Mouse (Mus musculus) hindbrain, embryonic 16.5 days (tissue): Measurements from ENCODE around the gene Adipor2. TPM values are rescaled to one million over a fixed set of nuclear protein-coding genes. Genes with fewer than 3 reads are reported as not detected.
"Not testable (repeated sequence)": the region's sequence is repeated elsewhere in the genome, so short reads cannot be mapped to it uniquely, and the experiment has no call there.

Experiments used
- ATAC-seq: fragments of 200-750 bp; cut with Nextera tagmentation; 2 replicates; pipeline ENCODE4 v1.8.0; 2017; ENCODE audit warnings: moderate TSS enrichment, moderate library complexity
- H3K27ac ChIP-seq: fragments of 300-500 bp; sonication (generic); 2 replicates; pipeline ENCODE4 v1.5.1; 2014; ENCODE audit warnings: low read depth, mild to moderate bottlenecking, control low read depth, low read length, moderate library complexity
- H3K27me3 ChIP-seq: fragments of 300-500 bp; sonication (generic); replicated peaks from 2 replicates; pipeline ENCODE4 v1.6.1; 2014; ENCODE audit warnings: low read length; ENCODE audit not compliant: control insufficient read depth, insufficient read depth
- H3K36me3 ChIP-seq: fragments of 300-500 bp; sonication (generic); 2 replicates; pipeline ENCODE4 v1.6.1; 2014; ENCODE audit warnings: mild to moderate bottlenecking, low read length, moderate library complexity, mixed read lengths; ENCODE audit not compliant: control insufficient read depth, insufficient read depth
- H3K4me1 ChIP-seq: fragments of 300-500 bp; sonication (generic); 2 replicates; pipeline ENCODE4 v1.6.1; 2014; ENCODE audit warnings: low read depth, low read length; ENCODE audit not compliant: control insufficient read depth, insufficient read depth
- H3K4me2 ChIP-seq: fragments of 300-500 bp; sonication (generic); 2 replicates; pipeline ENCODE4 v1.6.1; 2014; ENCODE audit warnings: mild to moderate bottlenecking, low read length, control low read depth, moderate library complexity
- H3K4me3 ChIP-seq: fragments of 300-500 bp; sonication (generic); 2 replicates; pipeline ENCODE4 v1.5.1; 2014; ENCODE audit warnings: mild to moderate bottlenecking, low read length, control low read depth, moderate library complexity
- H3K9ac ChIP-seq: fragments of 300-500 bp; sonication (generic); 2 replicates; pipeline ENCODE4 v1.6.1; 2014; ENCODE audit warnings: low read depth, mild to moderate bottlenecking, control low read depth, low read length, moderate library complexity
- H3K9me3 ChIP-seq: fragments of 300-500 bp; sonication (generic); 2 replicates; pipeline ENCODE4 v1.6.1; 2014; ENCODE audit warnings: mild to moderate bottlenecking, low read length, moderate library complexity; ENCODE audit not compliant: control insufficient read depth
- WGBS: fragments of 180-500 bp; shearing (Covaris S2); extraction: QIAGEN DNeasy Blood & Tissue Kit; methylation state at CpG from one replicate; pipeline ENCODE4 v1.1.7; 2014; 5-methylcytosine and 5-hydroxymethylcytosine counted together
- polyA plus RNA-seq: library from polyadenylated mRNA; unstranded; fragments of >200 nt; fragmentation: Nextera tagmentation; extraction: Ambion mirVana; gene quantifications from 2 replicates; pipeline ENCODE4 v1.2.1, GENCODE M21; 2015

The Adipor2 gene
- polyA plus RNA-seq, 1 experiment from 2014 or later, result 37.0 TPM

DNA sequence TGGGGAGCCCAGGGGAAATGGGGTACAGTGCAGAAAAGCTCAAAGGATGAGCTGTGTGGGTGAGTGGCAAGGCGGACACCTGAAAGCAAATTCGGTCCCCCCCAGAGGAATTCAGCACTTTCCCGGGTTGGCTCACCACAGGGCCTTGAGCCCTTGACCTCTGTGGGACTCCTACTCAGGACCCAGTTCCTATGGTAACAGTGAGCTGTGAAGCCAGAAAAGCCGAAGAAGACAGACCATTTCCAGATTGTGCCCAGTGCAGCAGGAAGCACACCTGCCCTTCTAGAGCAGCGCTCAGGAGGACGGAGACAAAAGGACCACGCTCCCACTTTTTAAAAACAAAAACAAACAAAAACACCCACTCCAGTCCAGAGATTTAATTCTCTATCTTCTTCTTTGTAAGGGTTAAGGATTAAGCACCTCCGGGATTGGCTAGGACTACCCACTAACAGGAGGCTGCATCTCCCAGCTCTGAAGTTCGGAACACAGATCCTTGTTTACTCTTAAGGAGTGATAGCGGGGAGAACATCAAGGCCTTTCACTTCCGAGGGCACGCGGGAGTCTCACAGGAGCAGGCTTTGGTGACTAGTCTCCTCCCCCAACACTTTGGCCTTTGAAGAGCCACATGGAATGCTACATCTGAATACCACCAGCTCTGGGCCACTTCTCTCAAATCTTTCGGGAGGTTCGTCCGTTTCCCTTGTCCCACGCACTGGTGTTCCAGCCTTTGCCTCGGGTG, 31.0 kb upstream of the Adipor2 start:
- no peak for ATAC-seq
- peak overlapping the region; percentile 27 for H3K4me3 ChIP-seq
- peak overlapping the region; percentile 64 for H3K4me2 ChIP-seq
- no peaks in the 10 kb centered on the region for H3K9me3 ChIP-seq
- 5% methylated on average over 18 of the region's 18 CpGs for WGBS
- no peak overlapping the region; the same call in 1 of the 2 replicates for H3K9ac ChIP-seq
- no peaks in the 10 kb centered on the region for H3K27me3 ChIP-seq
- H3K36me3 ChIP-seq, result no peaks in the 10 kb centered on the region
- H3K27ac ChIP-seq, result no peak overlapping the region
- peaks cover 29% of the 10 kb centered on the region for H3K4me1 ChIP-seq

DNA sequence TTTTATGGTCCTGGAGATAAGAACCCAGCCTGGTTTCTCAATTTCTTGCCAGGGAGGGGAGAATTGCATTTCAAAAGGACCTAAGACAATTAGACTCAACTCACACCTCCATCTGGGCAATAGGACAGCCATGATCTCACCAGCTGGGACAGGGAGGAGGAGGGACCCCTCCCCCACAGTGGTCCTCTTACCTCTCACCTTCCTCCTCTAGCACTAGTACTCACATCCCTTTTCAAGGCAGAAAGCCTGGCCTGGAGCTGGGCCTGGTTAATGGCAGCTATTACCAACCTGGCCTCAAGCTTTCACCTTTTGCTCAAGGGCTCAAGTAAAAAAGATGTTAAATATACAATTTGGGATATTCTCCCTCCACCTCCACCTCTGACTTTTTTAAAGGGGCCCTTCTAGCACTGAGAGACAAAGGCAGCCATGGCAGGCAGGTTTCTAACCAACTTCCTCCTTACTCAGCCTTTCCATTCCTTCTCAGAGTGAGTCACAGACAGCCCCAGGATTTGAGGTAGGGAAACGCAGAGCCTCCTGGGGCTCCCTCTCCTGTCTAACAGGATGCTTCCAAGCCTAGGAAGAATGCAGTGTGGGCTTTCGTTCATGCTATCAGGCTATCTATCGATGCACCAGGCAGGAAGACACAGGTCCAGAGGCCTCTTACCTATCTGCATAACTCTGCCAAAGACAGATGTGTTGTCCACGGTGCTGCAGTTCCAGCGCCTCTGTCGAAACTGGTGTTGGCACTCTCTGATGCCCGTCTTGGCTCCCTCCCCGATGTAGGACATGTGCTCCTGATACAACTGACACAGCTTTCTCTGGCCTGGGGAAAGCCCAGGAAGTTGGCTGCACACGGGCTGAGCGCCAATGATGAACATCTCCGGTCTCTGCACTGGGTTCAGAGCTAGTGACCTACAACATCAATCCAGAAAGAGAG, 28.4 kb upstream of the Adipor2 start:
- 77% methylated on average over 11 of the region's 11 CpGs for WGBS
- no peak overlapping the region for H3K4me3 ChIP-seq
- peaks cover 14% of the 10 kb centered on the region for H3K4me1 ChIP-seq
- no peak overlapping the region for H3K9ac ChIP-seq
- ATAC-seq, result no peak
- no peak overlapping the region for H3K4me2 ChIP-seq
- H3K27ac ChIP-seq, result no peak overlapping the region
- no peaks in the 10 kb centered on the region for H3K9me3 ChIP-seq
- no peaks in the 10 kb centered on the region for H3K27me3 ChIP-seq
- H3K36me3 ChIP-seq, result no peaks in the 10 kb centered on the region

DNA sequence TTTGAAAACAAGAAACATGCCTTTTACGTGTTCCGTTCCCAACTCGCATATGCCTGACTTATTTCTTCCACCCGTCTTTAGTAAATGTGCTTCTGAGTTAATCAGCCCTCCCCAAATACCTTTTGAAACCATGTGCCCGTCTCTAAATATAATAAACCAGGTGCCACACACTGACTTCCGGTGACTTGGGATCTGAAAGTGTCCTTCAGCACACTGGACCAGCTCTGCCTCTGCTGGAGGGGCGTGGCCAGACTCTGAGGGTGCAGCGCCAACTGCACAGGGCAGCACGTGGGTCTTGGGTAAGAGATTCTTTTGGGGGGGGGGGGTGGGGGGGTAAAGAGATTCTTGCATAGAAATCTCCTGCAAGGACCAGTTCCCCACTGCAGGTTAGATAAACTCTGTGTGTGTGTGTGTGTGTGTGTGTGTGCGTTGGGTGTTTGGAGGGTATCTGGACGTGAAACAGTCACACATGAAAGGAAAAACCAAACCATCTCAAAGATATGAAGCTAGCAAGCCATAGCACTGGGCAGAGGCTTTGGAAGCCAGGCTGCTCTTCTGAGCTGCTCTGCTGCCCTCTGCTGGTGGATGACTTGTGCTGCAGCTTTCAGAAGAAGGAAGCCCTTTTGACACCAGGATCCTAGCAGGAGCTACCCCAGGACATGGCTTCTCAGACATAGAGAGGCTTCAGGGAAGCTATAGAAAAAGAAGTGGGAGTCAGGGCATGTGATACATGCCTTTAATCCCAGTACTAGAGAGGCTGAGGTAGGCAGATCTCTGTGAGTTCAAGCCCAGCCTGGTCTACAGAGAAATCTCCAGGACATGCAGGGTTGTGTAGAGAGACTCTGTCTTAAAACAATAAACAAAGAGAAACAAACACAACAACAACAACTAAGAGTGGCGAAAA, 26.5 kb upstream of the Adipor2 start:
- Histone ChIP-seq H3K27ac (no peak overlapping the region), H3K4me1 (peaks cover 11% of the 10 kb centered on the region), H3K4me2 (peak overlapping the region; percentile 47), H3K36me3 (no peaks in the 10 kb centered on the region), H3K9me3 (no peaks in the 10 kb centered on the region), H3K4me3 (no peak overlapping the region), H3K9ac (no peak overlapping the region), H3K27me3 (no peaks in the 10 kb centered on the region)
- WGBS, result 41% methylated on average over 12 of the region's 12 CpGs
- peak; percentile 77 for ATAC-seq

DNA sequence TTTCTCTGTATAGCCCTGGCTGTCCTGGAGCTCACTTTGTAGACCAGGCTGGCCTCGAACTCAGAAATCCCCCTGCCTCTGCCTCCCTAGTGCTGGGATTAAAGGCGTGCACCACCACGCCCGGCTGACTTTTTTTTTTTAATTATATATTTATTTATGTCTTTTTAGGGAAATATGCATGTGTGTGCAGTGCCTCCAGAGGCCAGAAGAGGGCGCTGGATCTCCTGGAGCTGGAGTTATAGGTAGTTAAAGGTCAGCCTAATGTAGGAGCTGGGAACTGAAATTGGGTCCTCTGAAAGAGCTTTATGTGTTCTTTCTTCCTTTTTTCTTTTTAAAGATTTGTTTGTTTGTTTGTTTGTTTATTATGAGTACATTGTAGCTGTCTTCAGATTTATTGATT, 25.2 kb upstream of the Adipor2 start:
- 85% methylated on average over 5 of the region's 5 CpGs for WGBS
- H3K9ac ChIP-seq, H3K4me1 ChIP-seq, H3K27ac ChIP-seq, ATAC-seq, H3K9me3 ChIP-seq, H3K4me3 ChIP-seq, H3K4me2 ChIP-seq, H3K36me3 ChIP-seq, H3K27me3 ChIP-seq: not testable (repeated sequence)

DNA sequence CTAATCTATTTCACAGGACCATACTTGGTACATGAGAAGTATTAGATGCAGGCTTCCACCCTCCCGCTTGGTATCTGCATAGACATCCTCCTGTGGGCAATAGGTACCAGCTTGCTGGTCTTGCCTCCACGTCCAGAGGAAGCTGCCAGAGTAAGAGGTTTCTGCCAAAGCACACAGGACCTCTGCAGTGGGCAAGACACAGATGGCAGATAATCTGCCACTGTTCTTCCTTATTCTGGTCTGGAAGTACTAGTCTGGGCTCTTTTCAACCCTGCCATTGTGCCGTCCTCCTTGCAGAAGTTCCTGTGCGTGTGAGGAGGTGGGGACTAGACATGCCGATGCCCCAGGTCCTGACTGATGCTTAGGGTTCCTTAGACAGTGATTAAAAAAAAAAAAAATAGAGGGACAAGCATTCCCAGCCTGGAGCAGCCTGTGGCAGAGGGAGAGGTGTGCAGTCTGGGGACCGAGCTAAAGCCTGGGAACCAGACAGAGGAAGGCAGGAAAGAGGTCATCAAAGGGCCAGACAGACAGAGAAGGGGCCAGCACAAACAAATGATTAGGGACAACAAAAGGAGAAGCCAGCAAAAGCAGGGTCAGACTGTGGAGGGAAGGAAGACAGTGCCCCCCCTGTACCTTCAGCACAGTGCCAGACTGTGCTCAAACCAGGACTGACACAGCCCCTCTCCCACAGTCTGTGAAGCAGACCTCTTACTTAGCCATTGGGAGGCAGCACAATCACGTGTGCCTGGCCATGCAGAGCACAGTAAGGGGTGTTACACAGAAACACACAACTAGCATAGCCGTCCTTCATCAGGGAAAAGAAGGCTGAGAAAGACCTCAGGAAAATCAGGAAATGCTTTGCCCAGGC, 20.6 kb upstream of the Adipor2 start:
- WGBS, result 38% methylated on average over 8 of the region's 8 CpGs
- no peak overlapping the region for H3K4me2 ChIP-seq
- H3K27ac ChIP-seq, result no peak overlapping the region
- H3K4me3 ChIP-seq, result no peak overlapping the region
- peak; percentile 56; the same call in 1 of the 2 replicates for ATAC-seq
- no peaks in the 10 kb centered on the region for H3K27me3 ChIP-seq
- H3K4me1 ChIP-seq, result peaks cover 2% of the 10 kb centered on the region; the same call in 1 of the 2 replicates
- no peaks in the 10 kb centered on the region for H3K9me3 ChIP-seq
- H3K9ac ChIP-seq, result no peak overlapping the region
- H3K36me3 ChIP-seq, result no peaks in the 10 kb centered on the region

DNA sequence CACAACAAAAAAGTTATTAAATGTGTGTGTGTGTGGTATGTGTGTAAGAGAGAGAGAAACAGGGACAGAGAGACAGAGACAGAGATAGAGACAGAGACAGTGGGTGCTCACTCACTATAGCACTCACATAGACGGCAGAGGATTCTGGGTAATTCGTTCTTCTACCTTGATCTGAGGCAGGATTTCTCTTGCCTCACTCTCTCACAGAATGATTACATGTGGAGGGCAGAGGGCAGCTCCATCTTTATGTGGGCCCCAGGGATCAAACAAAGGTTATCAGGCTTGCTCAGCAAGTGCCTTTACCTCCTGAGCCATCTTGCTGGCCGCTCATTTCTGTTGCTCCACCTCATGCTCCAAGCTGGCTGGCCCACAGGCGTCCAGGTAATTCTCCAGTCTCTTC, 16.9 kb upstream of the Adipor2 start:
- no peak overlapping the region for H3K9ac ChIP-seq
- H3K27me3 ChIP-seq, result no peaks in the 10 kb centered on the region
- WGBS, result 88% methylated on average over 4 of the region's 4 CpGs
- no peak for ATAC-seq
- H3K4me1 ChIP-seq, result peaks cover 2% of the 10 kb centered on the region; the same call in 1 of the 2 replicates
- H3K9me3 ChIP-seq, result no peaks in the 10 kb centered on the region
- H3K36me3 ChIP-seq, result no peaks in the 10 kb centered on the region
- no peak overlapping the region for H3K4me2 ChIP-seq
- no peak overlapping the region for H3K27ac ChIP-seq
- H3K4me3 ChIP-seq, result no peak overlapping the region

DNA sequence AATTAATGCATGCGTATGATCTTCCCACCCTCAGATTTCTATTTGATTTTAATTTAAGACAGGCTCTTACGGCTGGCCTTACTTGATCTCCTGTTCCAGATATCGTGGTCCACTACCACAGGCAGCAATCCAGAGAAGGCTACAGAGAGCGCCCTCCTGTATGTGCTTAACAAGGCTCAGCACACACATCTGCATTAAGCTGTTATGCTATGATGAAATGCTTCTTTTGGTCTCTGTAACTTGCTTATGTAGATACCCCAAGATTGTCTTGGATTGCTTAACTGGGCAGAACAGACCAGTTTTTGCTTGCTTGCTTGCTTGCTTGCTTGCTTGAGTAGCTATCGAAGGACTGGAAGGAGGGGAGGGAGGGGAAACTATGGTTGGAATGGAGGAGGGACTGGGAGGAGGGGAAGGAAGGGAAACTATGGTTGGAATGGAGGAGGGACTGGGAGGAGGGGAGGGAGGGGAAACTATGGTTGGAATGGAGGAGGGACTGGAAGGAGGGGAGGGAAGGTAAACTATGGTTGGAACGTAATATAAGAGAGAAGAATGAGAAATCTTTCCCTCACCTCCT, 14.3 kb upstream of the Adipor2 start:
- WGBS, result 82% methylated on average over 6 of the region's 6 CpGs
- ATAC-seq, result no peak
- no peaks in the 10 kb centered on the region for H3K36me3 ChIP-seq
- H3K27me3 ChIP-seq, result no peaks in the 10 kb centered on the region
- no peak overlapping the region for H3K4me2 ChIP-seq
- H3K4me1 ChIP-seq, result no peaks in the 10 kb centered on the region
- H3K9ac ChIP-seq, result no peak overlapping the region
- H3K4me3 ChIP-seq, result no peak overlapping the region
- no peak overlapping the region for H3K27ac ChIP-seq
- no peaks in the 10 kb centered on the region for H3K9me3 ChIP-seq

DNA sequence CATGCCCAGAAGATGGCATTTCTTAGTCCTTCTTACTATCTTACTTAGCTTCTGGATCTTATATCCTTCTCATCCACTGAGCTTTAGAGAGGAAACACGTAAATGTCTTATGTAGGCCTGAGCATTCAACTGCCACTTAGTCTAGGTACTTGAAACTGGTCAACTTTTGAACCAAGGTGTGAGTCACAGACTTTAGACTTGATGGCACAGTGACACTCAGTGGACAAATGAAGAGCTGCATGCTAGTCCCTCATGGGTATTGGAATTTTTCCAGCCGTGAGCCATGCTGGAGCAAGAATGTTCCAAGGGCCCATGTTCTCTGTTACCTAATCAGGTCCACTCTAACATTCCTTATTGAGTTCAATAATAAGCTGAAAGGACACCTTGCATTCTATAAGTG, 13.0 kb upstream of the Adipor2 start:
- WGBS, result 34% methylated on average over 2 of the region's 2 CpGs
- Histone ChIP-seq H3K4me1 (no peaks in the 10 kb centered on the region), H3K27me3 (no peaks in the 10 kb centered on the region), H3K4me3 (no peak overlapping the region), H3K9me3 (no peaks in the 10 kb centered on the region), H3K4me2 (no peak overlapping the region), H3K27ac (no peak overlapping the region), H3K9ac (no peak overlapping the region), H3K36me3 (no peaks in the 10 kb centered on the region)
- no peak for ATAC-seq
